Mouse (Mus musculus) limb, embryonic 11.5 days (tissue): ENCODE results near the gene Tsfm. TPM values are rescaled to one million over a fixed set of nuclear protein-coding genes. Genes with fewer than 3 reads are reported as not detected.
A peak's percentile ranks its signal among the peaks of the same experiment; 100 is the strongest.

Experiments used
- microRNA counts: library from miRNA; unstranded; fragments of <30 nt; microRNA quantifications from one replicate; lab custom pipeline; 2016
- microRNA-seq: library from miRNA; unstranded; fragments of <30 nt; microRNA quantifications from one replicate; pipeline ENCODE4, GENCODE M21; 2016
- polyA plus RNA-seq: library from polyadenylated mRNA; unstranded; fragments of >200 nt; fragmentation: Nextera tagmentation; extraction: Ambion mirVana; gene quantifications from 2 replicates; pipeline ENCODE4 v1.2.1, GENCODE M21; 2014

The Tsfm gene
- polyA plus RNA-seq, 1 experiment from 2014 or later, result 91.8 TPM

MicroRNAs within 50 kb of the gene (microRNA counts, 519-probe panel; counts per million panel counts)
- microRNA mmu-miR-26a (lab: Ali Mortazavi, UCI) (3,292 counts per million, percentile 42 among the panel's probes with 10 or more counts), microRNA mmu-miR-546 (lab: Ali Mortazavi, UCI) (not detected)

Small RNA genes lying within 50 kb of the gene (microRNA-seq; reads per million reads assigned to microRNA genes)
- gene Mir26a-2 (40.0 reads per million, percentile 38 among the genes with 10 or more reads in this experiment), gene Mir546 (0.92 reads per million)

Other genes with a start within 250 kb of the Tsfm start
- gene Atp23, start 129.5 kb downstream of the Tsfm start, polyA plus RNA-seq, result 20.8 and 21.9 TPM in 2 replicates
- gene Ctdsp2, start 52.1 kb downstream of the Tsfm start, polyA plus RNA-seq, result 77.3 and 84.9 TPM in 2 replicates
- 0.07 and 0.16 TPM in 2 replicates for gene Avil, start 30.1 kb downstream of the Tsfm start, polyA plus RNA-seq
- gene Mettl1, start 10.6 kb upstream of the Tsfm start, polyA plus RNA-seq, result 47.6 and 50.4 TPM in 2 replicates
- gene Eef1akmt3, start 10.7 kb upstream of the Tsfm start, polyA plus RNA-seq, result 0.19 and 0.31 TPM in 2 replicates
- not detected in 2 replicates for gene Cyp27b1, start 17.4 kb upstream of the Tsfm start, polyA plus RNA-seq
- gene March9, start 29.3 kb upstream of the Tsfm start, polyA plus RNA-seq, result 1.2 and 1.6 TPM in 2 replicates
- gene Cdk4, start 32.7 kb upstream of the Tsfm start, polyA plus RNA-seq, result 2,988 and 3,194 TPM in 2 replicates
- 123 and 134 TPM in 2 replicates for gene Tspan31, start 39.4 kb upstream of the Tsfm start, polyA plus RNA-seq
- gene Agap2, start 44.4 kb upstream of the Tsfm start, polyA plus RNA-seq, result 0.05 and 0.06 TPM in 2 replicates
- gene Os9, start 90.3 kb upstream of the Tsfm start, polyA plus RNA-seq, result 29.5 and 32.7 TPM in 2 replicates
- gene B4galnt1, start 134.4 kb upstream of the Tsfm start, polyA plus RNA-seq, result 3.4 TPM in 2 replicates
- gene Slc26a10, start 149.8 kb upstream of the Tsfm start, polyA plus RNA-seq, result 2.7 and 4.1 TPM in 2 replicates
- 37.2 and 40.3 TPM in 2 replicates for gene Arhgef25, start 159.2 kb upstream of the Tsfm start, polyA plus RNA-seq
- 138 TPM in 2 replicates for gene Dtx3, start 164.9 kb upstream of the Tsfm start, polyA plus RNA-seq
- gene Pip4k2c, start 180.7 kb upstream of the Tsfm start, polyA plus RNA-seq, result 17.8 and 20.3 TPM in 2 replicates
- 2.1 and 3.8 TPM in 2 replicates for gene Kif5a, start 232.5 kb upstream of the Tsfm start, polyA plus RNA-seq
- gene Dctn2, start 235.5 kb upstream of the Tsfm start, polyA plus RNA-seq, result 160 and 170 TPM in 2 replicates